Mouse (Mus musculus): ENCODE data around the gene Arhgef3. TPM values are rescaled to one million over a fixed set of nuclear protein-coding genes. Genes with fewer than 3 reads are reported as not detected.

Gene Arhgef3
- total RNA-seq, 1 experiment from 2014 or later = 34.2 TPM

DNA sequence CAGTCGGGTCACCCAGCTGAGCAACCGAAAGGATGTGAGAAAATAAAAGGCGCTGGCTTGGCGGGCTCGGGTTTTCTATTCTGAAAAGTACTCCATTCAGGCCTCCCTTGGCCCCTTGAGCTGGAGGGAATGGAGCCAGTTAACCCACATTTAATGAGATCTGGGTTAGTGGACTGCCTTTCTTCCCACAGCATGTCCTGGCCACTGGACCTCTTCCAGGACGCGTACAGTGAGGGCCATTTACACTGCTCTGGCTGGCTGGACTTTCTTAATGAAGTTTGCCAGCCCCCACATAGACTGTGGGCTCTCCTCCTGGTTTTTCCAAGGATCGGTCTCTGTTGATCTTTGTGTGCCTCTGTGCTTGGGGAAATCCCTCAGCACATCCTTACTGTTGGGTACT is 52.1 kb downstream of the Arhgef3 start:
- no peak for DNase-seq

DNA sequence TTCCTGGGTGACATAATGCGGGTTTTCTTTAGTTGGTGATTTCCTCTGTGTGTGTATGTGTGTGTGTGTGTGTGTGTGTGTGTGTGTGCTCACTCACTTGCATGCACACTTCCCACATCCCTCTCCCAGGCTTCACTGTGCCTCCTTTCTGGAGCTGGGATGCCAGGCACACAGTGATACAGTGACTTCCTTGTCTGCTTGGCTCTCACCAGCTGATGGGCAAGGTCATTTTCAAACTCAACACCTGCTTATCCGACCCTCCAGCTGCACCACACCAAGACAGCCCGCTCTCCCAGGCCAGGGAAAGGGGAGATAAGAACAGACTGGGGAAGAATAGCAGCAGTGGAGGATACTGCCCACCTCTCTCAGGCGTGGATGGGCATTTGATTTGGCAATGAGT is 52.5 kb downstream of the Arhgef3 start:
- DNase-seq = no peak

GRCm38 (mm10) chr14:27168387-27168786 is 53.7 kb downstream of the Arhgef3 start:
- no peak for DNase-seq

DNA sequence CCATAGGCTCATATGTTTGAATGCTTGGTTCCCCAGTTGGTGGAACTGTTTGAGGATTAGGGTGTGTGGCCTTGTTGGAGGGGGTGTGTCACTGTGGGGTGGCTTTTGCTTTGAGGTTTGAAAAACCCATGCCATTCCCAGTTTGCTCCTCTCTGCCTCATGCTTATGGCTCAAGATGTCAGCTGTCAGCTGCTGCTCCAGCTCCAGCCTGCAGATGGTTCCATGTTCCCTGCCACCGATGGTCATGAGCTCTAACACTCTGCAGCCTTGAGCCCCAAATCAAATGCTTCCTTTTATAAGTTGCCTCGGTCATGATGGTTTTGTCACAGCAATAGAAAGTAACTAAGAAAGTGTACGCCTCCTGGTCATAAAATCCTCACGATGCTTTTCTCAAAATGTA is 54.6 kb downstream of the Arhgef3 start:
- DNase-seq = no peak

DNA sequence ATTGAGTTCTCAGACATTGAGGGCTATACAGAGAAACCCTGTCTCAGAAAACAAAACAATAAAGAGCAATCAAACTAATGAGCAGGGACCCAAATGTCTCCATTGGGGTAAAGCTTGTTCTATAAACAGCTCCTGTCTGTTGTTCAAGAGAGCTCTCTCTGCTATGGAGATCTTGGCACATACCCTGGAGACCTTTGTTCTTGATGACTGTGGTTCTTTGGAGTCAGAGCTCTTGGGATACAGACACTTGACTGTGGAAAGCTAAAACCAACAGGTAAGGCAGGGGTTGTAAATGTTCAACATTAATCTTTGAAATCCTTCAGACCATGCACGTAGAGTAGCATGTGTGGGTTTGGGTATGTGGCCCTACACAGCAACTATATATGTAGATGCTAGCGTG is 55.7 kb downstream of the Arhgef3 start:
- no peak for DNase-seq

DNA sequence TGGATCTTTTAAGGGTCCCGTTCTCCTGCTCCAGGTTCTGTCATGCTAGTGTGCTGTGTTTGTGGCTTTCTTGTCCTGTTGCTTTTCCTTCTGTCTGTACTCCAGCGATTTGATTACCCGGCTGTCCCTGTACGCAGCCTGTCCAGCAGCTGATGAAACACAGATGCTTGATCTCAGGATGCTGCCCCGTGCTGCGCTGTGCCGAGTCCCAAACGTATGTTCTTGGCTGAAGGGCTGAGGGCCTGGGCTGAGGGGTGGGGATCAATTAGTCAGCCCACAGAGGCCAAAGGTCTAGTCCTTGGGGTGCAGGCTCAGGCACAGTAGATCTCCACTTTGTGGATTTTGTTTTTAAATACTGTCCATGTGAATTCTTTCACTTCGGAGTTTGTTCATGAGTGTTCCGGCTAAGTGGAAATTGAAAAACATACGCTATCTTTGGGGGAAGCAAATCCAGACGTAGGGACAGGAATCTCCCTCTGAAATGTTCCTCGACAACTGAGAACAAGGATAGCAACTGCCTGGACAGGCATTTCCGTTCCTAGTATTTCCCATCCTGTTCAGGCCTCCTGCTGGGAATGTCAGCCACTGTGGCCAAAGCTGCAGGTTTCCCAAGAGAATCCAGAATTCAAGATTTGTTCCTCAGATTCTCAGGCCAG is 56.6 kb downstream of the Arhgef3 start:
- DNase-seq = no peak

GRCm38 (mm10) chr14:27173178-27173803 is 58.6 kb downstream of the Arhgef3 start:
- peak; percentile 72 for DNase-seq

- no peak for DNase-seq
Observed at GRCm38 (mm10) chr14:27174188-27174786, 59.6 kb downstream of the Arhgef3 start.

GRCm38 (mm10) chr14:27174831-27175301 is 60.2 kb downstream of the Arhgef3 start:
- DNase-seq = peak; percentile 41

DNA sequence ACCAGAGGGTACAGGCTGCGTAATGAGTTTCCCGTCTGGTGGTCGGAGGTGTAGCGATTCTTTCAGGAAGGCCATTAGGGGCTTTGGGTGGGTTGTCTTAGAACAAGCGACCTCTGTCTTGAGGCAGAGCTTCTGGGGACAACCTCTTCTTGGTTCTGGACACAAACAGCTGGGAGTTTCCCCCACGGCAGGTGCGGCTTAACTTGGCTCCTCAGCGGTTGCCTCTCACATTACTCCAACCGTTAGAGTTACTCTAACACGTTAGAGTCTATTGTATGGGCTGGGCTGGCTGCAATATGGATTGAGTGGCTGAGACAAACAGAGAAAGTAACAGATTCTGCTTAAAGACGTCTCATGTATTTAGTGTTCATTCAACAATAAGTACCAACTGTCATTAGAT is 60.6 kb downstream of the Arhgef3 start:
- DNase-seq = no peak

DNA sequence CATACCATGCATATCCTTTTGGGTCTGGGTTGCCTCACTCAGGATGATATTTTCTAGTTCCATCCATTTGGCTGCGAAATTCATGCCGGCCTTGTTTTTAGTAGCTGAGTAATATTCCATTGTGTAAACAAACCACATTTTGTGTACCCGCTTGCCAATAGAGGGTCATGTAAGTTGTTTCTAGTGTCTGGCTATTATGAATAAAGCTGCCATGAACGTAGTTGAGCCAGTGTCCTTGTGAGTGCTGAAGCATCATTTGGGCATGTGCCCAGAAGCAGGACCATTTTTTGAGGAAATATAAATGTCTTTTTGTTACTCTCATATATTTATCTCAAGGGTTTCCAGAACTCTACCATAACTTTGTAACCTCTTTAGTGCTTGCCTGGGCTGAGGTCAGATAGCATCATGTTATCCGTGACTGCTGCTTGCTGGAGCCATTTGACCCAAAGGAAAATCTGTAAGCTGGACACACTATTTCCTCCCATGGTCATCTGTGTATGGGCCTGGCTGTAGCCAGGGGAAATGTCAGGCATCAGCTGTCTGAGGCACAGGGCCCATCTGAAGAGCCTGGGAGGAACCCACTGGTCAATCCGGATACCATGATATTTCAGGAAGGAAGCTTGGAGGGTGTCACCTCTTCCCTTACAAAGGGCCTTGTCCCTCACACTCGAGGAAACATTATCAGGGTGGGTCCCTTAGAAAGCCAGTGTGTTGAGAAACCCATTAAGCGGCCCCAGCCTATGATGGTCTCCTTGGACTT is 63.3 kb downstream of the Arhgef3 start:
- DNase-seq = no peak

- DNase-seq = peak; percentile 85
Observed at GRCm38 (mm10) chr14:27178560-27178920, 63.8 kb downstream of the Arhgef3 start.

DNA sequence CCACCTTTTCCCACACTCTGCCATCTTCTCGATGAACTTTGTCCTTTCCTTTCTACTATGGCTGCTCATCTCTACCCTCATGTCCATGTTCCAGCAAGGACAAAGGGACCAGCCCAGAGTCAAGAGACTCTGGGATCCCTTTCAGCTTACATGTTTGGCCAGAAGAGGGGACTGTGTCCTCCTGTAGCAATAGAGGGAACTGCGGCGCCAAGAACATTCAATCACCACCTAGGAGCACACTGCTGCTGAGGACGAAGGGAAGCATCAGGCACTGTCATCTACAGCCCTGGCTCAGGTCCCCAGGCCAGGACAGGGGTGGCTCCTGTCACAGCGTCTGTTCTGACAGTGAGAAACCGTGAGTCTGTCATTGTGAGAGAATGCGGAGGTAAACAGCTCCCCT is 65.1 kb downstream of the Arhgef3 start:
- no peak for DNase-seq

- peak; percentile 29 for DNase-seq
Observed at GRCm38 (mm10) chr14:27182059-27182458, 67.4 kb downstream of the Arhgef3 start.

DNA sequence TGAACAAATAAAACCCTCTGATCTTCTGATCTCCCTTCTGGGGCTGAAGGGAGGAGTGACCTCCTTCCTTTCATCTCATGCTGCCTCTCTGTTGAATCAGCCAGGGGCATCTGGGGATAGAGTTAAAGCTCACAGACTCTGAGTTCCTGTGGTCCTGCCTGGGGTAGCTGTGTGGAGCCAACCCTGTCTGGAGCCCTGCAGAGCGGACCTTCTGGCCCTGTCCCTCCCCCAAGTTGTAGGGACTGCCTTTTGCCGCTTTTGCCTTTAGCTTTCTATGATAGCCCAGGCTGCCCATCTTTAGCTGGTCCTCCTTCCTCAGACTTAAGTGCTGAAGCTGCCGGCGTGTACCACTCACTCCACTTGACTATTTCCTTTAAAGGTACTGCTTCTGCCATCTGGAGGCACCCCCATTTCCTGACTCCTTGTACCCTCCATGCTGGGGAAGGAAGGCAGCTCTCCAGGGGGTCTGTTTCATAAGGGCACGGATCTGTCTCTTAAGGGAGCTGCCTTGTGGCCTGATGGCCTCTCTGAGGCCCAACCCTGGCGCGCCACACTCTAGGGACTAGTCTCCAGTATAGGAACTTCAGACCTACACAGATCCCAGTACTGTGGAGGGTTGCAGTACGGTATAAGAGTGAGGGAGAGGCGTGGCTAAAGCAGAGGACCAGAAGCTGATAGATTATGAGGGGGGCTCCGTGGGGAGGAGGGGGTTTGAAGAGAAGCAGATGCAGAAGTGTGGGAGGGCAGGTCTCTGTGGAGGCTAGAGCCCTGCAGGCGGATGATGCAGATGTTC is 68.1 kb downstream of the Arhgef3 start:
- no peak for DNase-seq

- DNase-seq = peak; percentile 79
Observed at GRCm38 (mm10) chr14:27183501-27184230, 69.0 kb downstream of the Arhgef3 start.

DNA sequence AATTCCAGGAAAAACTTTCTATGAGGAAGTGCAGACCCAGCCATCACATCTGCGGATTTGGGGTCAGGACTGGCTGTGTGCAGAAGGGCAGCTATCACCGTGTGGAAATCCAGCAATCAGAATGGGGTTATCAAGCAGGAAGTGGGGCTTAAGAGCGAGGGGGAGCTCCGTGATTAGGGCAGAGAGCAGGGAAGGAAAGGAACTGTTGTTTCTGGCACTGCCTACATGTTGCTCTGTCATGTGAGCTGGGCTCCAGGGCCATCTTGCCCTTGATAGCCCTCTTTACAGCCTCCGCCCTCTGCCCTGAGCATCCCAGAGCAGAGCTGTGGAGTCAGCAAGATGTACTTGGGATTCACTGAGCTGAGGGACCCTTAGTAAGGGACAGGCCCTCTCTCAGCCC is 71.2 kb downstream of the Arhgef3 start:
- no peak for DNase-seq

DNA sequence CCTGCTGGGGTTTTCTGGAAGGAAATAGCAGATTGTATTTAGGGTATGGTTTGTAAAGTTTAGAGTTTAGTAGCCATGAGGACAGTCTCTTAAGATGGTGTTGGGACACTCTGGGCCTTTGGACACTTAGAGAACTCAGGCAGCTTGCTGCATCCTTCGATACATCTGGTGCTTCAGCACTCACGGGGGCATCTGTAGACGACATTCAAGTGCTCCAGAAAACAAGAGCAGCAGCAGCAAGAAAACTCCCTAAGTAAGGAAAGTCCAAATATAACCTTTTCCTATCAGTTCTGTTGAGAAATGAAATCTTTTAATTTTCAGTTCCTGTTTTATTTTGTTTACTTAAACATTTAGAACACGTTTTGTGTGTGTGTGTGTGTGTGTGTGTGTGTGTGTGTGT is 71.9 kb downstream of the Arhgef3 start:
- DNase-seq = no peak

DNA sequence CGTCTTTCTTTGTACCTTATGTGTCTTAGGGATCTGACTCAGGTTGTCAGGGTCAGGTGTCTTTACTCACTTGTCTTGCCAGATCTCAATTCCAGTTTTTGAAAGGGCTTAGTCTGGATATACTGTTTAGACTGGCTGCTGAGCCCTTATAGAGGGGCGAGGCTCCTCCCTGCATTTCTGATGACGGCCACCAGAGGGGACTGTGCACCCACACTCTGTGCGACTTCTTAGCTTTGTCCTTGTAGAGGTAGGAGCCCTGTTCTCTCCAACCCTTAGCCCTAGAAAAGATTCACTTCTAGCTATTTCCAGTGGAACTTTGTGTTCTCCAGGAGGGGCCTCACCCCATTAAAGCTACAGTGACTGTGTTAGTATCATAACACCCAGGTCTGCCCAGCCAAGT is 72.3 kb downstream of the Arhgef3 start:
- DNase-seq = peak; percentile 87

DNA sequence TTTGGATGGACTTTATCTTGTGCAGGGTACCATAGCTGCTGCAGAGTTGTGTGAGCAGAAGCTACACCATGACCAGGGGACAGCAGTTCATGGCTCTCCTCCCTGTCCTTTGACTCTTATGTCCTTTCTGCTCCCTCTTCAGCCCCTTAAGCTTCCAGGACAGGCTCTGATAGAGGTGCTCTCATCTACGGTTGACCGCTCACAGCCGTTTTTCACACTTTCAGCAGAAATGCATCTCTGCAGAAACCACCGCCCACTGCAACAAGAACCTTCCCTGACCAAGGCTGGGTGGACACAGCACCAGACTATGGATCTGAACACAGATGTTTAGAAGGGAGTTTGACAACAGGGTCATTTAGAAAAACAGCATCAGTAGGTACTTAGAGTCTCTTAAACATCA is 73.2 kb downstream of the Arhgef3 start:
- DNase-seq = no peak

DNA sequence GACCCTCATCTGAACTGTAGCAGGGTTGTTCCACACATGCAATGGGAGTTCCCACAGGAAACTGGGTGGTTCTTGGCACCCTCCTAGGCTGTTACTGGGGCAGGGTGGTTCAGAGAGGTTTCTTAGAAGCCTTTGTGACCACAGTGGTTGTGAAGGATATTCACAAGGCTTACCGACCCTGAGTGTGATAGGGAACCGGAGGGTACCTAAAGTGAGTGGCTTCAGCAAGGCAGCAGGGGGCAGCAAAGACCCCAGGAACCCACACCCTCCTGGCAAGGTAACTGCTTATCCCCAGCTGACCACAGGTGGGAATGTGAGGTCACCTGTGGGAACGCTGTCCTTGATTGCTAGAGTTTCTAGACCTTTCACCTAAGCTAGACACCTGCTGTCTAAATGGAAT is 77.8 kb downstream of the Arhgef3 start:
- DNase-seq = peak; percentile 48

DNA sequence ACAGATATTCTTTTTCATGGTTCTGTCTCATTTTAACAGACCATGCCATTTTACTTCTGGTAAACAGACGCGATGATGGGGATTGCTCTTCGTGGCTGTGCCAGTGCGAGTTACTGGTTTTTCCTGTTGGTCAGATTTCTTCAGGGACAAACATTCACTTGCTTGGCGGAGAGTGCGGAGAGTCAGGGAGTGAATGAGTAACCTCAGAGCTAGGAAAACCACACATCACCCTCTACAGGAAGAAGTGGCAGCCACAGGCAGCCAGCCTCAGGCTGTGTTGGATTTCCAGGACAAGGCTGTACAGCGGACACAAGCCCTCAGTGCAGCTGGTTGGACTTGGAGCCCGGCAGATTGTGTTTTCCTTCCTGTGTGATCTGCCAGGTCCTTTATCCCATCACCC is 82.3 kb downstream of the Arhgef3 start:
- no peak for DNase-seq

Data from adrenal gland, postnatal 14 days (tissue).